Mouse (Mus musculus) E14TG2a.4 (cell line): Measurements from ENCODE around the gene Tmem266.

Experiments used
- CTCF ChIP-seq: conservative IDR thresholded peaks from 2 replicates; pipeline ENCODE4 v1.5.1; 2014; ENCODE audit warnings: low read length
- NANOG ChIP-seq: IDR thresholded peaks from 2 replicates; pipeline ENCODE4 v1.6.1; 2014; ENCODE audit warnings: borderline replicate concordance, low read length, mixed read lengths

DNA sequence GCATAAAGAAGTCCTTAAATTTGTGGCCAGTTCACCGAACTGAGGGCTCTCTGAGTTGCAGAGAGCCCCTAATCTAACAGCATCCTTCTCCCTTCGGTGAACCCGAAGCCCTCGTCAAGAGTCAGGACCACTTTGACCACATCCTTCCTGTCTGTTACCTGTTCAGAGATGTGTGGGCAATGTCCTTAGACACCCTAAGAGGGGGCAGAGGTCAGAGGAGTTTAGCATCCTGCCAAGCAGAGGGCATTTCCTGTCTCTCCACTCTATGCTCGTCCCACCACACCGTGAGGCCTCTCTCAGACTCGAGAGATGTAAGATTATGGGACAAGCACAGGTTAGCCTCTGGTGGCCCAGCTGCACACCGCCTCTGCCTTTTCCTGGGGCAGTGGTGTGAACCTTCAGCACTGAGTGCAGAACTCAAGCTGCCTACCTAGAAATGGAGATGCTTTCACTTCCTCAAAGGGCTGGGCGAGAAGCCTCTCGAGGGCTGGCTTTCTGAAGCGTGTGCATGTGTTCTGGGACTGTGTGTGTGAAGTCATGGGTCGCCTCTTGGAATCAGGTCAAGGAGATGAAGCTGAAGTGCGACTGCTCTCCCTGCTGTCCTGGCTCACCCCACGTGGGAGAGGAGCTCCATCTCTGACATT lies 61.3 kb downstream of the Tmem266 start:
- TF ChIP-seq CTCF (no peak), NANOG (no peak)
